Mouse (Mus musculus): ENCODE results near the gene S100a8. TPM values are rescaled to one million over a fixed set of nuclear protein-coding genes. Genes with fewer than 3 reads are reported as not detected.

The S100a8 gene
- polyA plus RNA-seq, 1 experiment from 2014 or later = 58.1 TPM

- Histone ChIP-seq H3K27ac (replicated peaks; ENCODE audit: low read depth, low read length) (no peak within 1 kb of the TSS), H3K4me3 (ENCODE audit: low read depth, low read length) (no peak within 1 kb of the TSS), H3K9me3 (ENCODE audit: control insufficient read depth, low read length) (no peaks in the 10 kb centered on the region), H3K4me2 (ENCODE audit: low read depth, low read length) (no peak within 1 kb of the TSS), H3K36me3 (ENCODE audit: control insufficient read depth, insufficient read depth, low read length) (no peaks in the 10 kb centered on the region), H3K27me3 (replicated peaks; ENCODE audit: control insufficient read depth, insufficient read depth, low read length) (no peaks in the 10 kb centered on the region), H3K4me1 (ENCODE audit: control insufficient read depth, insufficient read depth, low read length) (no peaks in the 10 kb centered on the region), H3K9ac (ENCODE audit: low read depth, low read length) (no peak within 1 kb of the TSS)
- WGBS = 72% methylated on average over 3 of the region's 3 CpGs
- no peak for ATAC-seq (ENCODE audit: low read depth)
- no peak for DNase-seq (ENCODE audit: low spot score)
These were observed 26.8 kb downstream of the S100a8 start, which contains the start of gene S100a9 for GRCm38 (mm10) chr3:90695613-90696012. TSS of gene S100a9 (minus strand) at chr3:90695721.

GRCm38 (mm10) chr3:90702244-90702643 is 33.5 kb downstream of the S100a8 start:
- WGBS = 94% methylated on average over 2 of the region's 2 CpGs
- no peaks in the 10 kb centered on the region for H3K9me3 ChIP-seq (ENCODE audit: control insufficient read depth, low read length)

GRCm38 (mm10) chr3:90708523-90709202 is 39.9 kb downstream of the S100a8 start:
- no peak overlapping the region for H3K27ac ChIP-seq (replicated peaks; ENCODE audit: low read depth, low read length)
- no peak overlapping the region for H3K9ac ChIP-seq (ENCODE audit: low read depth, low read length)
- no peaks in the 10 kb centered on the region for H3K9me3 ChIP-seq (ENCODE audit: control insufficient read depth, low read length)
- no peaks in the 10 kb centered on the region for H3K36me3 ChIP-seq (ENCODE audit: control insufficient read depth, insufficient read depth, low read length)
- peak; percentile 38 for DNase-seq (ENCODE audit: low spot score)
- no peak for ATAC-seq (ENCODE audit: low read depth)
- no peaks in the 10 kb centered on the region; the same call in 1 of the 2 replicates for H3K27me3 ChIP-seq (replicated peaks; ENCODE audit: control insufficient read depth, insufficient read depth, low read length)
- 21% methylated on average over 4 of the region's 4 CpGs for WGBS
- no peaks in the 10 kb centered on the region for H3K4me1 ChIP-seq (ENCODE audit: control insufficient read depth, insufficient read depth, low read length)
- no peak overlapping the region for H3K4me3 ChIP-seq (ENCODE audit: low read depth, low read length)
- no peak overlapping the region for H3K4me2 ChIP-seq (ENCODE audit: low read depth, low read length)

More at GRCm38 (mm10) chr3:90702244-90702643, 33.5 kb downstream of the S100a8 start:
- no peak overlapping the region for H3K27ac ChIP-seq (replicated peaks; ENCODE audit: low read depth, low read length)
- no peak overlapping the region for H3K4me2 ChIP-seq (ENCODE audit: low read depth, low read length)
- H3K9ac ChIP-seq (ENCODE audit: low read depth, low read length) = no peak overlapping the region
- no peak overlapping the region for H3K4me3 ChIP-seq (ENCODE audit: low read depth, low read length)
- H3K27me3 ChIP-seq (replicated peaks; ENCODE audit: control insufficient read depth, insufficient read depth, low read length) = no peaks in the 10 kb centered on the region
- no peak for DNase-seq (ENCODE audit: low spot score)
- no peaks in the 10 kb centered on the region for H3K4me1 ChIP-seq (ENCODE audit: control insufficient read depth, insufficient read depth, low read length)
- no peaks in the 10 kb centered on the region for H3K36me3 ChIP-seq (ENCODE audit: control insufficient read depth, insufficient read depth, low read length)
- no peak for ATAC-seq (ENCODE audit: low read depth)

- Histone ChIP-seq H3K9ac (ENCODE audit: low read depth, low read length) (no peak overlapping the region), H3K4me2 (ENCODE audit: low read depth, low read length) (no peak overlapping the region), H3K36me3 (ENCODE audit: control insufficient read depth, insufficient read depth, low read length) (no peaks in the 10 kb centered on the region), H3K4me1 (ENCODE audit: control insufficient read depth, insufficient read depth, low read length) (no peaks in the 10 kb centered on the region), H3K9me3 (ENCODE audit: control insufficient read depth, low read length) (no peaks in the 10 kb centered on the region), H3K27me3 (replicated peaks; ENCODE audit: control insufficient read depth, insufficient read depth, low read length) (no peaks in the 10 kb centered on the region; the same call in 1 of the 2 replicates), H3K27ac (replicated peaks; ENCODE audit: low read depth, low read length) (no peak overlapping the region), H3K4me3 (ENCODE audit: low read depth, low read length) (no peak overlapping the region)
- ATAC-seq (ENCODE audit: low read depth) (peak; percentile 44; the same call in 1 of the 2 replicates), DNase-seq (ENCODE audit: low spot score) (peak; percentile 86)
- 48% methylated on average over 12 of the region's 12 CpGs for WGBS
These were observed 41.0 kb downstream of the S100a8 start for GRCm38 (mm10) chr3:90709591-90710460.

Other genes starting within 250 kb of the S100a8 start
- gene Ints3, start 235.4 kb upstream of the S100a8 start, polyA plus RNA-seq (2014; fragmentation: Nextera tagmentation; extraction: Ambion mirVana) = 26.0 and 31.8 TPM in 2 replicates
- gene Npr1, start 203.1 kb upstream of the S100a8 start, polyA plus RNA-seq (2014; fragmentation: Nextera tagmentation; extraction: Ambion mirVana) = 6.7 and 8.2 TPM in 2 replicates
- 137 and 166 TPM in 2 replicates for gene Ilf2, start 192.9 kb upstream of the S100a8 start, polyA plus RNA-seq (2014; fragmentation: Nextera tagmentation; extraction: Ambion mirVana)
- 79.6 and 89.9 TPM in 2 replicates for gene Snapin, start 177.9 kb upstream of the S100a8 start, polyA plus RNA-seq (2014; fragmentation: Nextera tagmentation; extraction: Ambion mirVana)
- gene Chtop, start 159.5 kb upstream of the S100a8 start, polyA plus RNA-seq (2014; fragmentation: Nextera tagmentation; extraction: Ambion mirVana) = 92.1 and 98.4 TPM in 2 replicates
- 37.2 and 49.6 TPM in 2 replicates for gene S100a1, start 154.6 kb upstream of the S100a8 start, polyA plus RNA-seq (2014; fragmentation: Nextera tagmentation; extraction: Ambion mirVana)
- gene S100a13, start 154.5 kb upstream of the S100a8 start, polyA plus RNA-seq (2014; fragmentation: Nextera tagmentation; extraction: Ambion mirVana) = 40.8 and 45.8 TPM in 2 replicates
- 15.6 and 21.5 TPM in 2 replicates for gene S100a14, start 142.1 kb upstream of the S100a8 start, polyA plus RNA-seq (2014; fragmentation: Nextera tagmentation; extraction: Ambion mirVana)
- 182 and 201 TPM in 2 replicates for gene S100a16, start 131.7 kb upstream of the S100a8 start, polyA plus RNA-seq (2014; fragmentation: Nextera tagmentation; extraction: Ambion mirVana)
- gene S100a3, start 108.4 kb upstream of the S100a8 start, polyA plus RNA-seq (2014; fragmentation: Nextera tagmentation; extraction: Ambion mirVana) = 5.2 and 7.9 TPM in 2 replicates
- gene S100a2, start 78.7 kb upstream of the S100a8 start, polyA plus RNA-seq (2014; fragmentation: Nextera tagmentation; extraction: Ambion mirVana) = not detected in 2 replicates
- gene Gm42674, start 67.1 kb upstream of the S100a8 start, polyA plus RNA-seq (2014; fragmentation: Nextera tagmentation; extraction: Ambion mirVana) = not detected in 2 replicates
- gene S100a4, start 65.2 kb upstream of the S100a8 start, polyA plus RNA-seq (2014; fragmentation: Nextera tagmentation; extraction: Ambion mirVana) = 16.8 and 22.9 TPM in 2 replicates
- 1.6 TPM in 1 of 2 replicates, not detected in the other for gene S100a5, start 60.5 kb upstream of the S100a8 start, polyA plus RNA-seq (2014; fragmentation: Nextera tagmentation; extraction: Ambion mirVana)
- 190 and 334 TPM in 2 replicates for gene S100a6, start 56.1 kb upstream of the S100a8 start, polyA plus RNA-seq (2014; fragmentation: Nextera tagmentation; extraction: Ambion mirVana)
- 0.84 TPM in 1 of 2 replicates, not detected in the other for gene S100a7a, start 15.0 kb upstream of the S100a8 start, polyA plus RNA-seq (2014; fragmentation: Nextera tagmentation; extraction: Ambion mirVana)
- gene S100a9, start 26.7 kb downstream of the S100a8 start, polyA plus RNA-seq (2014; fragmentation: Nextera tagmentation; extraction: Ambion mirVana) = 30.1 and 39.1 TPM in 2 replicates
- gene Pglyrp4, start 57.9 kb downstream of the S100a8 start, polyA plus RNA-seq (2014; fragmentation: Nextera tagmentation; extraction: Ambion mirVana) = 0.13 and 0.22 TPM in 2 replicates
- gene Gm5849, start 108.9 kb downstream of the S100a8 start, polyA plus RNA-seq (2014; fragmentation: Nextera tagmentation; extraction: Ambion mirVana) = not detected in 2 replicates

Measured in embryonic facial prominence, embryonic 14.5 days (tissue).